12 mouse cellular contexts compared by ENCODE assay signal in the genomic region with DNA sequence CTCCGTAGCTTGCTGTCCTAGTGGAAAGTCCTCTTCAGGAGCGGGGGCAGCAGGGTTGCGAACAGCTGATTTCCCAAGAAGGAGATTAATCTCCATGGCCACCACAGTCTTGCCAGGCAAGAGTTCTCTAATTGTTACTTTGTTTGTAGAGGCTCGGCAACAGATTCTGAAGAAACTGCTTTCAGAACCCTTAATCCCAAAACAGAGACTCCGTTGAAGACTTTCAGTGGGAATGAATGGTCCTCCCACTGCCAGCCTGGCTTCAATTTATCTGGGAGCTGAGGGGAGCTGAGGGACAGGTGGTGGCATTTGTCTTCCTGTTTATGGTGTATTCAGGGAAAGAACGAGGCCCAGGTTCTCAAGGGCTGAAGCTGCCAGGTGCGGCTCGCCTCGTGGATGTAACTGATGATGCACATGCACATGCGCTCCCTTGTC.
DNase-seq lines count a peak whose midpoint lies in the region; ATAC-seq and TF ChIP-seq lines count a peak whose summit lies in the region.
"Had no signal": no experiment of that assay in that cellular context is flagged by ENCODE, and none has a peak within 500 bp of the region (broad histone marks: within the 10 kb centered on the region; RNA-seq: fewer than 3 reads in every experiment).

No protein-coding gene starts in this region.

- peak overlapping the region; percentile 38; the same call in 1 of the 2 replicates for H3K27ac ChIP-seq in midbrain, embryonic 16.5 days (ENCODE audit: low read length)
- no peak overlapping the region for H3K27ac ChIP-seq in intestine, postnatal 0 days (ENCODE audit: low read depth, low read length)
- H3K27ac ChIP-seq: embryonic facial prominence, embryonic 13.5 days had no signal

- peak; percentile 49; the same call in 1 of the 2 replicates for ATAC-seq in cerebellum, adult (ENCODE audit: insufficient number of reproducible peaks, low FRiP score, low TSS enrichment)
- peak; percentile 66 for ATAC-seq in midbrain, embryonic 16.5 days
- ATAC-seq in intestine, postnatal 0 days = no peak

- H3K9ac ChIP-seq in midbrain, embryonic 16.5 days (ENCODE audit: low read depth, low read length) = no peak overlapping the region
- no peak overlapping the region for H3K9ac ChIP-seq in intestine, postnatal 0 days (ENCODE audit: low read depth, low read length)
- H3K9ac ChIP-seq: embryonic facial prominence, embryonic 13.5 days had no signal

- WGBS in midbrain, embryonic 16.5 days = 19% methylated on average over 10 of the region's 10 CpGs
- 73% methylated on average over 10 of the region's 10 CpGs for WGBS in intestine, postnatal 0 days

- TF ChIP-seq CTCF in intestine, postnatal 0 days (IDR thresholded peaks at IDR 0.05; ENCODE audit: low read depth) = no peak

- H3K36me3 ChIP-seq in midbrain, embryonic 16.5 days (ENCODE audit: control insufficient read depth, insufficient read depth, low read length) = no peaks in the 10 kb centered on the region
- H3K36me3 ChIP-seq in intestine, postnatal 0 days (ENCODE audit: control insufficient read depth, insufficient read depth) = no peaks in the 10 kb centered on the region
- H3K36me3 ChIP-seq: embryonic facial prominence, embryonic 13.5 days had no signal

- no peak for DNase-seq in cerebellum, postnatal 4 days (ENCODE audit: low spot score in 2 of 2)
- peak; percentile 60 for DNase-seq in cerebellum, adult 9-11 months
- peak; percentile 82 for DNase-seq in layer of hippocampus, adult 9-11 months
- no peak for DNase-seq in adrenal gland, postnatal 36 days
- no peak for DNase-seq in kidney, adult 9 months
- DNase-seq: adrenal gland, postnatal 25 days; gastrocnemius, postnatal 10 days; lung, postnatal 14 days had no signal

- no peaks in the 10 kb centered on the region for H3K9me3 ChIP-seq in midbrain, embryonic 16.5 days (replicated peaks; ENCODE audit: control insufficient read depth, low read length, poor library complexity, severe bottlenecking)
- H3K9me3 ChIP-seq in intestine, postnatal 0 days (ENCODE audit: control insufficient read depth) = no peaks in the 10 kb centered on the region
- H3K9me3 ChIP-seq: embryonic facial prominence, embryonic 13.5 days had no signal

- H3K4me2 ChIP-seq in midbrain, embryonic 16.5 days (ENCODE audit: low read length) = 0 out of 2 replicates have a peak overlapping the region, but pooled peaks have one; percentile 6
- H3K4me2 ChIP-seq in intestine, postnatal 0 days (replicated peaks; ENCODE audit: low read depth) = no peak overlapping the region
- H3K4me2 ChIP-seq: embryonic facial prominence, embryonic 13.5 days had no signal

- no peak overlapping the region for H3K4me3 ChIP-seq in midbrain, embryonic 16.5 days (ENCODE audit: low read depth, low read length)
- no peak overlapping the region for H3K4me3 ChIP-seq in intestine, postnatal 0 days (ENCODE audit: low read depth, low read length)
- H3K4me3 ChIP-seq: embryonic facial prominence, embryonic 13.5 days had no signal

- peaks cover 17% of the 10 kb centered on the region for H3K4me1 ChIP-seq in midbrain, embryonic 16.5 days (ENCODE audit: control insufficient read depth, insufficient read depth, low read length)
- no peaks in the 10 kb centered on the region for H3K4me1 ChIP-seq in intestine, postnatal 0 days (replicated peaks; ENCODE audit: control insufficient read depth, insufficient read depth, low read length)
- H3K4me1 ChIP-seq: embryonic facial prominence, embryonic 13.5 days had no signal

- H3K27me3 ChIP-seq in midbrain, embryonic 16.5 days (ENCODE audit: control insufficient read depth, insufficient read depth, low read depth, low read length) = no peaks in the 10 kb centered on the region
- no peaks in the 10 kb centered on the region for H3K27me3 ChIP-seq in intestine, postnatal 0 days (replicated peaks; ENCODE audit: control insufficient read depth, insufficient read depth, low read length)
- H3K27me3 ChIP-seq: embryonic facial prominence, embryonic 13.5 days had no signal

Comparison
In these comparisons a context has a peak if more than half of its experiments do, and no peak if none do; other contexts are left out.
1. DNase-seq: peak in cerebellum, adult 9-11 months (single experiment) and layer of hippocampus, adult 9-11 months (single experiment); none in cerebellum, postnatal 4 days (0 of 2), adrenal gland, postnatal 36 days (0 of 2) and kidney, adult 9 months (single experiment).